Mouse (Mus musculus): ENCODE data around the gene Tln1.

Gene Tln1

GRCm38 (mm10) chr4:43546375-43547047, 16.0 kb downstream of the Tln1 start:
- no peak for DNase-seq

- DNase-seq, result no peak
Observed at GRCm38 (mm10) chr4:43542044-43542443, 20.4 kb downstream of the Tln1 start.

GRCm38 (mm10) chr4:43536031-43536430, 26.5 kb downstream of the Tln1 start:
- no peak for DNase-seq

- no peak for DNase-seq
Observed at GRCm38 (mm10) chr4:43535628-43536027, 26.9 kb downstream of the Tln1 start.

- DNase-seq, result peak in 1 of 2 experiments; percentile 25
Observed at GRCm38 (mm10) chr4:43533270-43533669, 29.2 kb downstream of the Tln1 start.

- DNase-seq, result peak; percentile 87 to 90
Observed at GRCm38 (mm10) chr4:43530581-43530980, 31.9 kb downstream of the Tln1 start.

- DNase-seq, result peak in 1 of 2 experiments; percentile 27
Observed at GRCm38 (mm10) chr4:43530081-43530501, 32.4 kb downstream of the Tln1 start.

- DNase-seq, result peak in 1 of 2 experiments; percentile 53
Observed at GRCm38 (mm10) chr4:43528487-43528886, 34.0 kb downstream of the Tln1 start.

- DNase-seq, result peak in 1 of 2 experiments; percentile 53
Observed at GRCm38 (mm10) chr4:43527880-43528279, 34.6 kb downstream of the Tln1 start.

GRCm38 (mm10) chr4:43519956-43520355, 42.5 kb downstream of the Tln1 start:
- DNase-seq, result peak; percentile 93 to 95

GRCm38 (mm10) chr4:43519551-43519950, 42.9 kb downstream of the Tln1 start:
- DNase-seq, result no peak

- DNase-seq, result no peak
Observed at GRCm38 (mm10) chr4:43515764-43516708, 46.5 kb downstream of the Tln1 start.

GRCm38 (mm10) chr4:43513791-43514190, 48.7 kb downstream of the Tln1 start:
- no peak for DNase-seq

- DNase-seq, result no peak
Observed at GRCm38 (mm10) chr4:43513300-43513699, 49.2 kb downstream of the Tln1 start.

GRCm38 (mm10) chr4:43512653-43513052, 49.8 kb downstream of the Tln1 start:
- no peak for DNase-seq

- DNase-seq, result no peak
Observed at GRCm38 (mm10) chr4:43511675-43512454, 50.6 kb downstream of the Tln1 start.

GRCm38 (mm10) chr4:43509109-43509508, 53.4 kb downstream of the Tln1 start:
- DNase-seq, result no peak

- DNase-seq, result peak; percentile 58 to 76
Observed at GRCm38 (mm10) chr4:43508666-43508997, 53.9 kb downstream of the Tln1 start.

GRCm38 (mm10) chr4:43507938-43508665, 54.4 kb downstream of the Tln1 start:
- peak in 1 of 2 experiments; percentile 53 for DNase-seq

GRCm38 (mm10) chr4:43506536-43507185, 55.8 kb downstream of the Tln1 start, which contains the start of gene Car9:
TSS of gene Car9 (plus strand) at chr4:43506966.
- DNase-seq, result no peak

- no peak for DNase-seq
Observed at GRCm38 (mm10) chr4:43506074-43506473, 56.4 kb downstream of the Tln1 start.

- DNase-seq, result no peak
Observed at GRCm38 (mm10) chr4:43504269-43504668, 58.2 kb downstream of the Tln1 start.

All from kidney, postnatal 4 days (tissue).